8 mouse cellular contexts compared by ENCODE assay signal in the genomic region with DNA sequence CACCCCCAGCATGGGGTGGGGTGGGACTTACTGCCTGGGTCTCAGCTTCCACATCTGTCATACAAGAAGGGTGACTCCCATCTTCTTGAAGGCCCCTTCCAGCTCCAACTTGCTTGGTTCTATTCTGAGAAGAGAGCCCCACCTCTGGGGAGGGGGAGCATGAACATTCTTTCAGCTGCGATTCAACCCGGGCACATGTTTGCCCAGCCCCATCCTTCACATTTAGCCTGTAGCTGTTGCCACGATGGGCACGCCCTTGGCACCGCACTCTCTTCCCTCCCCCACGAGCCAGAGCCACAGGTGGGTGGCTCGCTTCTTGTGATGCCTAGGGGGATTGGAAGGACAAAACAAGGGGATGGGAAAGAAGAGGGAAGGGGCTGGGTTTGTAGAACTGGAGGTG. TPM values are rescaled to one million over a fixed set of nuclear protein-coding genes. Genes with fewer than 3 reads are reported as not detected.
DNase-seq lines count a peak whose midpoint lies in the region; ATAC-seq and TF ChIP-seq lines count a peak whose summit lies in the region.
"Had no signal": no experiment of that assay in that cellular context is flagged by ENCODE, and none has a peak within 500 bp of the region (broad histone marks: within the 10 kb centered on the region; RNA-seq: fewer than 3 reads in every experiment).

No protein-coding gene starts in this region.

- no peak for ATAC-seq in hindbrain, embryonic 16.5 days
- ATAC-seq in embryonic facial prominence, embryonic 12.5 days (ENCODE audit: insufficient number of reproducible peaks, insufficient read depth, low FRiP score, low TSS enrichment): no peak

- H3K4me2 ChIP-seq in hindbrain, embryonic 16.5 days (ENCODE audit: low read length): no peak overlapping the region
- H3K4me2 ChIP-seq in embryonic facial prominence, embryonic 12.5 days (replicated peaks): peak overlapping the region; percentile 77

- no peak overlapping the region for H3K9ac ChIP-seq in hindbrain, embryonic 16.5 days (ENCODE audit: low read depth, low read length)
- H3K9ac ChIP-seq in embryonic facial prominence, embryonic 12.5 days: no peak overlapping the region
- H3K9ac ChIP-seq: liver, embryonic 15.5 days had no signal

- WGBS in hindbrain, embryonic 10.5 days: 10% methylated on average over 7 of the region's 7 CpGs
- WGBS in hindbrain, embryonic 16.5 days: 12% methylated on average over 7 of the region's 7 CpGs
- 14% methylated on average over 7 of the region's 7 CpGs for WGBS in embryonic facial prominence, embryonic 12.5 days
- WGBS in limb, embryonic 10.5 days: 17% methylated on average over 7 of the region's 7 CpGs

- peaks cover 75% of the 10 kb centered on the region for H3K4me1 ChIP-seq in hindbrain, embryonic 10.5 days (replicated peaks)
- peaks cover 23% of the 10 kb centered on the region for H3K4me1 ChIP-seq in hindbrain, embryonic 16.5 days (ENCODE audit: control insufficient read depth, insufficient read depth, low read depth, low read length)
- peaks cover 53% of the 10 kb centered on the region for H3K4me1 ChIP-seq in E14TG2a.4 (replicated peaks; ENCODE audit: low read depth, low read length)
- peaks cover 67% of the 10 kb centered on the region for H3K4me1 ChIP-seq in embryonic facial prominence, embryonic 12.5 days
- peaks cover 90% of the 10 kb centered on the region for H3K4me1 ChIP-seq in limb, embryonic 10.5 days

- no peaks in the 10 kb centered on the region for H3K9me3 ChIP-seq in hindbrain, embryonic 10.5 days
- no peaks in the 10 kb centered on the region for H3K9me3 ChIP-seq in hindbrain, embryonic 16.5 days (ENCODE audit: control insufficient read depth, low read length)
- H3K9me3 ChIP-seq in E14TG2a.4 (ENCODE audit: low read length): 0 out of 2 replicates have a peak, but pooled peaks cover 2% of the 10 kb centered on the region
- H3K9me3 ChIP-seq in embryonic facial prominence, embryonic 12.5 days: no peaks in the 10 kb centered on the region
- H3K9me3 ChIP-seq in limb, embryonic 10.5 days (replicated peaks): no peaks in the 10 kb centered on the region
- H3K9me3 ChIP-seq: liver, embryonic 15.5 days had no signal

- H3K4me3 ChIP-seq in hindbrain, embryonic 10.5 days: 0 out of 2 replicates have a peak overlapping the region, but pooled peaks have one; percentile 59
- no peak overlapping the region for H3K4me3 ChIP-seq in hindbrain, embryonic 16.5 days (ENCODE audit: low read length)
- 0 out of 2 replicates have a peak overlapping the region, but pooled peaks have one; percentile 17 for H3K4me3 ChIP-seq in E14TG2a.4 (replicated peaks; ENCODE audit: low read length)
- no peak overlapping the region for H3K4me3 ChIP-seq in embryonic facial prominence, embryonic 12.5 days
- H3K4me3 ChIP-seq in limb, embryonic 10.5 days: no peak overlapping the region

- no peak for TF ChIP-seq CTCF in E14TG2a.4 (conservative IDR thresholded peaks at IDR 0.05; ENCODE audit: low read length)

- peaks cover 87% of the 10 kb centered on the region for H3K27me3 ChIP-seq in hindbrain, embryonic 10.5 days (ENCODE audit: insufficient read depth, poor library complexity, severe bottlenecking)
- H3K27me3 ChIP-seq in hindbrain, embryonic 16.5 days (replicated peaks; ENCODE audit: control insufficient read depth, insufficient read depth, low read length): peaks cover 15% of the 10 kb centered on the region
- H3K27me3 ChIP-seq in E14TG2a.4 (ENCODE audit: insufficient read depth, low read length): peaks cover 94% of the 10 kb centered on the region
- H3K27me3 ChIP-seq in embryonic facial prominence, embryonic 12.5 days: no peaks in the 10 kb centered on the region
- H3K27me3 ChIP-seq in limb, embryonic 10.5 days (ENCODE audit: low read depth, poor library complexity, severe bottlenecking): peaks cover 50% of the 10 kb centered on the region

- H3K36me3 ChIP-seq in hindbrain, embryonic 10.5 days: no peaks in the 10 kb centered on the region
- H3K36me3 ChIP-seq in hindbrain, embryonic 16.5 days (ENCODE audit: control insufficient read depth, insufficient read depth, low read length): no peaks in the 10 kb centered on the region
- no peaks in the 10 kb centered on the region for H3K36me3 ChIP-seq in E14TG2a.4 (ENCODE audit: insufficient read depth, low read length)
- no peaks in the 10 kb centered on the region for H3K36me3 ChIP-seq in embryonic facial prominence, embryonic 12.5 days
- H3K36me3 ChIP-seq in limb, embryonic 10.5 days: no peaks in the 10 kb centered on the region
- H3K36me3 ChIP-seq: liver, embryonic 15.5 days had no signal

- no peak for DNase-seq in hindbrain, embryonic 10.5 days (ENCODE audit: low spot score)
- DNase-seq in limb, embryonic 10.5 days (ENCODE audit: low spot score): no peak
- no peak for DNase-seq in thymus, adult 18-20 months
- DNase-seq in thymus, postnatal 14 days: no peak

- no peak overlapping the region for H3K27ac ChIP-seq in hindbrain, embryonic 10.5 days
- H3K27ac ChIP-seq in hindbrain, embryonic 16.5 days (ENCODE audit: low read depth, low read length): no peak overlapping the region
- no peak overlapping the region for H3K27ac ChIP-seq in embryonic facial prominence, embryonic 12.5 days
- H3K27ac ChIP-seq in limb, embryonic 10.5 days: peak overlapping the region; percentile 38; the same call in 1 of the 2 replicates
- H3K27ac ChIP-seq: liver, embryonic 15.5 days had no signal

RNA-seq across cellular contexts. Expression of a gene that starts 40.8 kb away (rescaled TPM):
- 16.1 and 17.7 TPM in 2 replicates for polyA plus RNA-seq in hindbrain, embryonic 10.5 days (2016; fragmentation: Nextera tagmentation; extraction: Ambion mirVana)
- 10.6 and 12.1 TPM in 2 replicates for polyA plus RNA-seq in hindbrain, embryonic 16.5 days (2015; fragmentation: Nextera tagmentation; extraction: Ambion mirVana)
- 76.1 and 79.7 TPM in 2 replicates for polyA plus RNA-seq in embryonic facial prominence, embryonic 12.5 days (2016; fragmentation: Nextera tagmentation; extraction: Ambion mirVana)
- polyA plus RNA-seq in limb, embryonic 10.5 days (2016; fragmentation: Nextera tagmentation; extraction: Ambion mirVana): 31.0 and 48.3 TPM in 2 replicates

Comparison
In these comparisons a context has a peak if more than half of its experiments do, and no peak if none do; other contexts are left out.
1. H3K4me3 ChIP-seq: peak in hindbrain, embryonic 10.5 days (single experiment) and E14TG2a.4 (single experiment); none in hindbrain, embryonic 16.5 days (single experiment), embryonic facial prominence, embryonic 12.5 days (single experiment) and limb, embryonic 10.5 days (single experiment).